Mouse (Mus musculus): ENCODE results near the gene Ccr3.

GRCm38 (mm10) chr9:124014985-124015652, 6.7 kb upstream of the Ccr3 start:
- TF ChIP-seq GATA1 (IDR thresholded peaks at IDR 0.05; ENCODE audit: low read length): no peak
- no peak for TF ChIP-seq TAL1 (IDR thresholded peaks at IDR 0.05; ENCODE audit: low read length)

All from erythroblast, embryonic 14.5 days (primary cell).